Mouse (Mus musculus) forebrain, embryonic 16.5 days (tissue): ENCODE results near the gene Zfp324. TPM values are rescaled to one million over a fixed set of nuclear protein-coding genes. Genes with fewer than 3 reads are reported as not detected.
A peak's percentile ranks its signal among the peaks of the same experiment; 100 is the strongest.

Experiments used
- ATAC-seq: fragments of 200-750 bp; cut with Nextera tagmentation; 2 replicates; pipeline ENCODE4 v1.8.0; 2017; ENCODE audit warnings: mild to moderate bottlenecking, moderate library complexity
- H3K27ac ChIP-seq: fragments of 300-500 bp; sonication (generic); 2 replicates; pipeline ENCODE4 v1.5.1; 2014; ENCODE audit warnings: low read length, control low read depth
- H3K27me3 ChIP-seq: fragments of 300-500 bp; sonication (generic); replicated peaks from 2 replicates; pipeline ENCODE4 v1.6.1; 2014; ENCODE audit warnings: low read length; ENCODE audit not compliant: control insufficient read depth, insufficient read depth
- H3K36me3 ChIP-seq: fragments of 300-500 bp; sonication (generic); 2 replicates; pipeline ENCODE4 v1.6.1; 2014; ENCODE audit not compliant: control insufficient read depth, insufficient read depth
- H3K4me1 ChIP-seq: fragments of 300-500 bp; sonication (generic); replicated peaks from 2 replicates; pipeline ENCODE4 v1.6.1; 2014; ENCODE audit warnings: low read length; ENCODE audit not compliant: control insufficient read depth, insufficient read depth
- H3K4me2 ChIP-seq: fragments of 300-500 bp; sonication (generic); 2 replicates; pipeline ENCODE4 v1.6.1; 2014; ENCODE audit warnings: mild to moderate bottlenecking, low read length, control low read depth
- H3K4me3 ChIP-seq: fragments of 300-500 bp; sonication (generic); replicated peaks from 2 replicates; pipeline ENCODE4 v1.5.1; 2014; ENCODE audit warnings: mild to moderate bottlenecking, low read length, control low read depth
- H3K9ac ChIP-seq: fragments of 300-500 bp; sonication (generic); replicated peaks from 2 replicates; pipeline ENCODE4 v1.6.1; 2014; ENCODE audit warnings: low read depth, low read length, control low read depth
- H3K9me3 ChIP-seq: fragments of 300-500 bp; sonication (generic); 2 replicates; pipeline ENCODE4 v1.6.1; 2016; ENCODE audit warnings: low read length; ENCODE audit not compliant: control insufficient read depth
- WGBS: fragments of 180-500 bp; shearing (Covaris S2); extraction: QIAGEN DNeasy Blood & Tissue Kit; methylation state at CpG from one replicate; pipeline ENCODE4 v1.1.7; 2014; 5-methylcytosine and 5-hydroxymethylcytosine counted together
- polyA plus RNA-seq: library from polyadenylated mRNA; unstranded; fragments of >200 nt; fragmentation: Nextera tagmentation; extraction: Ambion mirVana; gene quantifications from 2 replicates; pipeline ENCODE4 v1.2.1, GENCODE M21; 2015

Gene Zfp324
- polyA plus RNA-seq, 1 experiment from 2014 or later: 17.4 TPM

DNA sequence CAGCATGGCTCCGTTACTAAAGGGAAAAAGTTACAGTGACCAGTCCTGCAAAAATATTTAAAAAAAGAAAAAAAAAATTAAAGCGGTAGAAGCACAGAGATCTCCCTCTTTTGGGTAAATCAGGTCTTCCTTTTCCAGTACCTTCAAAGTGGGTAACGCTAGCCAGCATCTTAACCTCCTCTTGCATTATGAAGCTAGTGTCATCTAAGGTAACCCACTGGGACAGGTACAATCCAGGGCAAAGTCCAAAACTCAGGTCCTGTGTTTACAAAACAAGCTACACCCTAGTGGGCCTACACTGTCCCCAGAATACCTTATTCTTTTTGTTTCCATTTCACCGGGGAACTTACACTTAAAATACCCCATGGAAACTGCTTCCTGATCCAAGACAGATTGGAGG, 48.0 kb downstream of the Zfp324 start:
- Histone ChIP-seq H3K9ac (no peak overlapping the region), H3K27me3 (no peaks in the 10 kb centered on the region), H3K36me3 (no peaks in the 10 kb centered on the region), H3K9me3 (no peaks in the 10 kb centered on the region), H3K4me1 (peaks cover 10% of the 10 kb centered on the region), H3K4me3 (no peak overlapping the region), H3K27ac (no peak overlapping the region), H3K4me2 (no peak overlapping the region)
- ATAC-seq: no peak
- WGBS: 60% methylated on average over 4 of the region's 4 CpGs

GRCm38 (mm10) chr7:13014275-13014839, 48.7 kb downstream of the Zfp324 start:
- Histone ChIP-seq H3K9me3 (no peaks in the 10 kb centered on the region), H3K4me3 (no peak overlapping the region), H3K9ac (no peak overlapping the region), H3K4me1 (peaks cover 7% of the 10 kb centered on the region), H3K4me2 (no peak overlapping the region), H3K36me3 (no peaks in the 10 kb centered on the region), H3K27ac (no peak overlapping the region), H3K27me3 (no peaks in the 10 kb centered on the region)
- ATAC-seq: no peak
- 46% methylated on average over 6 of the region's 6 CpGs for WGBS

DNA sequence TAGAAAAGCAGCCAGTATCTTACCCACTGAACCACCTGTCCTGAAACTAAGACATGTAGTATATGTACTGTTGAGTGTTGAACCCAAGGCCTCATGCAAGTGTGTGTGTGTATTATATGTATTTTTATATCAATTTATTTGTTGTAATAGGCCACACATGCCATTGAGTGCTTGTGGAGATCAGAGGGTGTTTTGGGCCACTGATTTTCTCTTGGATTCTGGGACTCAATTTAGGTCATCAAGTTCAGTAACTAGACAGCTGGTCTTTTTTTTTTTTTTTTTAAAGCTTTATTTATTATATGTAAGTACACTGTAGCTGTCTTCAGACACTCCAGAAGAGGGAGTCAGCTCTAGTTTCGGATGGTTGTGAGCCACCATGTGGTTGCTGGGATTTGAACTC, 49.6 kb downstream of the Zfp324 start:
- no peak overlapping the region for H3K4me2 ChIP-seq
- no peak for ATAC-seq
- WGBS: 91% methylated on average over 1 of the region's 1 CpGs
- peaks cover 5% of the 10 kb centered on the region for H3K4me1 ChIP-seq
- no peak overlapping the region for H3K4me3 ChIP-seq
- no peaks in the 10 kb centered on the region for H3K36me3 ChIP-seq
- H3K9me3 ChIP-seq: no peaks in the 10 kb centered on the region
- no peak overlapping the region for H3K27ac ChIP-seq
- no peak overlapping the region for H3K9ac ChIP-seq
- no peaks in the 10 kb centered on the region for H3K27me3 ChIP-seq

DNA sequence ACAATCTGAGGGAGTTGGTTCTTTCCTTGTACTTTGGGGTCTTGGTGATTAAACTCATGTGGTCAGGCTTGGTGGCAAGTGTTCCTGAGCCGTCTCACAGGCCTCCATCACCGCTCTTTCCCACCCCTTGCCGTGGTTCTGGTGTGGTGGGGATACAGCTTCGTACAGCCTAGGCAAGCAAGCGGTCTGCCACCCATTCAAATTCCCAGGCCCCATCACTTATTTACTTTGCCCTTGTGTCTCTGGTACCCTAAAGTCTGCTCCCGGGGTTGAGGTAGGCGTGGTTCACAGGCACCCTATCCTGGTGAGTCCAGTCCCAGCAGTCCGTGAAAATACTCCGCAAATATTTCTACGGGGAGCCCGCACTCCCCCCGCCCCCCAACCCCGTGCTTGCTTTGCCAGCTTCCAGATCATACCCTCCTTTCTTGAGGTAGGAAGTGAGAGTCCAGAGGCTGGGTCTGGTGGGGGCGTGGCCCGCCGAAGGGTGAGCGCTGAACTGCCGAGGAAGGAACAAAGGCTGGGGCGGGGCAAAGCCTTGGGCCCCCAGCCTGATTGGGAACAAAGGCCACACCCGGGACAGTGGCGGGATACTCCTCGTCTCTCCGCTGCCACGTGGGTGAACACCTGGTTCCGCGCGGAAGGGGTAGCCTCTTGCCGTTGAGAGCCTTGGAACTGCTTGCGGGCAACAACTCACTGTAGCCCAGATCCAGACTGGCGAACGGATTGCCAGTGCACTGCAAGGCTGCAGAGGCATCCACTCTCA, 57.3 kb downstream of the Zfp324 start:
- peak; percentile 16 for ATAC-seq
- H3K27ac ChIP-seq: peak overlapping the region; percentile 100
- H3K9ac ChIP-seq: peak overlapping the region; percentile 52
- H3K4me3 ChIP-seq: peak overlapping the region; percentile 90
- peaks cover 28% of the 10 kb centered on the region for H3K4me1 ChIP-seq
- H3K27me3 ChIP-seq: no peaks in the 10 kb centered on the region
- WGBS: 4% methylated on average over 31 of the region's 31 CpGs
- H3K9me3 ChIP-seq: no peaks in the 10 kb centered on the region
- peaks cover 18% of the 10 kb centered on the region for H3K36me3 ChIP-seq
- H3K4me2 ChIP-seq: peak overlapping the region; percentile 97

Other genes with a start within 250 kb of the Zfp324 start
- not detected in 2 replicates for gene Vmn2r56, start 230.8 kb upstream of the Zfp324 start, polyA plus RNA-seq
- 27.9 and 30.9 TPM in 2 replicates for gene Zscan18, start 162.2 kb upstream of the Zfp324 start, polyA plus RNA-seq
- 27.5 and 32.1 TPM in 2 replicates for gene Zfp329, start 147.0 kb upstream of the Zfp324 start, polyA plus RNA-seq
- 42.0 and 43.0 TPM in 2 replicates for gene Zfp110, start 131.1 kb upstream of the Zfp324 start, polyA plus RNA-seq
- gene Zfp128, start 84.7 kb upstream of the Zfp324 start, polyA plus RNA-seq: 9.0 and 10.2 TPM in 2 replicates
- gene Zscan22, start 68.0 kb upstream of the Zfp324 start, polyA plus RNA-seq: 13.8 and 15.0 TPM in 2 replicates
- gene Rps5, start 43.5 kb upstream of the Zfp324 start, polyA plus RNA-seq: 660 and 678 TPM in 2 replicates
- 0.65 and 0.67 TPM in 2 replicates for gene Rnf225, start 38.4 kb upstream of the Zfp324 start, polyA plus RNA-seq
- 11.8 and 13.0 TPM in 2 replicates for gene Zfp446, start 12.0 kb downstream of the Zfp324 start, polyA plus RNA-seq
- gene Slc27a5, start 32.4 kb downstream of the Zfp324 start, polyA plus RNA-seq: 0.21 and 0.75 TPM in 2 replicates
- 230 and 237 TPM in 2 replicates for gene Trim28, start 33.3 kb downstream of the Zfp324 start, polyA plus RNA-seq
- 43.0 and 44.1 TPM in 2 replicates for gene Zbtb45, start 44.2 kb downstream of the Zfp324 start, polyA plus RNA-seq
- 170 and 175 TPM in 2 replicates for gene Chmp2a, start 69.0 kb downstream of the Zfp324 start, polyA plus RNA-seq
- gene Ube2m, start 72.4 kb downstream of the Zfp324 start, polyA plus RNA-seq: 66.8 and 67.7 TPM in 2 replicates
- 6.7 and 10.6 TPM in 2 replicates for gene Mzf1, start 88.9 kb downstream of the Zfp324 start, polyA plus RNA-seq
- 0.04 TPM in 2 replicates for gene Vmn1r85, start 129.3 kb downstream of the Zfp324 start, polyA plus RNA-seq
- not detected in 2 replicates for gene Vmn1r86, start 154.1 kb downstream of the Zfp324 start, polyA plus RNA-seq
- not detected in 2 replicates for gene Vmn1r87, start 174.3 kb downstream of the Zfp324 start, polyA plus RNA-seq
- gene Vmn1r88, start 193.7 kb downstream of the Zfp324 start, polyA plus RNA-seq: not detected in 2 replicates
- gene Vmn1r89, start 247.2 kb downstream of the Zfp324 start, polyA plus RNA-seq: not detected in 2 replicates